Mouse (Mus musculus) stomach, postnatal 0 days (tissue): ENCODE data around the gene Lnpk. TPM values are rescaled to one million over a fixed set of nuclear protein-coding genes. Genes with fewer than 3 reads are reported as not detected.

Experiments used
- ATAC-seq: fragments of 200-750 bp; cut with Nextera tagmentation; 2 replicates; pipeline ENCODE4 v1.8.0; 2017; ENCODE audit not compliant: low FRiP score, low TSS enrichment
- DNase-seq: peaks from one replicate; pipeline ENCODE4 v3.0.0-alpha.2; 2016; ENCODE audit warnings: low spot score
- H3K27ac ChIP-seq: fragments of 300-500 bp; sonication (generic); replicated peaks from 2 replicates; pipeline ENCODE4 v1.5.1; 2014; ENCODE audit warnings: mild to moderate bottlenecking, control low read depth
- H3K27me3 ChIP-seq: fragments of 300-500 bp; sonication (generic); 2 replicates; pipeline ENCODE4 v1.6.1; 2014; ENCODE audit warnings: low read length; ENCODE audit not compliant: control insufficient read depth, insufficient read depth
- H3K36me3 ChIP-seq: fragments of 300-500 bp; sonication (generic); 2 replicates; pipeline ENCODE4 v1.6.1; 2014; ENCODE audit warnings: low read length, mixed read lengths; ENCODE audit not compliant: control insufficient read depth, insufficient read depth
- H3K4me1 ChIP-seq: fragments of 300-500 bp; sonication (generic); replicated peaks from 2 replicates; pipeline ENCODE4 v1.6.1; 2014; ENCODE audit warnings: antibody characterized with exemption; ENCODE audit not compliant: control insufficient read depth, insufficient read depth
- H3K4me2 ChIP-seq: fragments of 300-500 bp; sonication (generic); replicated peaks from 2 replicates; pipeline ENCODE4 v1.6.1; 2014; ENCODE audit warnings: low read depth, mild to moderate bottlenecking, control low read depth, moderate library complexity
- H3K4me3 ChIP-seq: fragments of 300-500 bp; sonication (generic); 2 replicates; pipeline ENCODE4 v1.5.1; 2014; ENCODE audit warnings: low read depth, low read length, control low read depth
- H3K9ac ChIP-seq: fragments of 300-500 bp; sonication (generic); 2 replicates; pipeline ENCODE4 v1.6.1; 2014; ENCODE audit warnings: mild to moderate bottlenecking, low read length, control low read depth, mixed read lengths
- H3K9me3 ChIP-seq: fragments of 300-500 bp; sonication (generic); 2 replicates; pipeline ENCODE4 v1.6.1; 2016; ENCODE audit warnings: low read length; ENCODE audit not compliant: control insufficient read depth
- CTCF ChIP-seq: IDR thresholded peaks from 2 replicates; pipeline ENCODE4 v1.5.1; 2016; ENCODE audit warnings: antibody characterized with exemption, low read depth, mild to moderate bottlenecking, moderate library complexity
- EP300 ChIP-seq: optimal IDR thresholded peaks from 2 replicates; pipeline ENCODE3; 2016; ENCODE audit warnings: antibody characterized with exemption
- WGBS: fragments of 180-500 bp; shearing (Covaris S2); extraction: QIAGEN DNeasy Blood & Tissue Kit; methylation state at CpG from one replicate; pipeline ENCODE4 v1.1.7; 2014; 5-methylcytosine and 5-hydroxymethylcytosine counted together
- polyA plus RNA-seq: library from polyadenylated mRNA; unstranded; fragments of >200 nt; fragmentation: Nextera tagmentation; extraction: Ambion mirVana; gene quantifications from 2 replicates; pipeline ENCODE4 v1.2.1, GENCODE M21; 2015

Gene Lnpk
- polyA plus RNA-seq, 1 experiment from 2014 or later: 12.0 TPM

DNA sequence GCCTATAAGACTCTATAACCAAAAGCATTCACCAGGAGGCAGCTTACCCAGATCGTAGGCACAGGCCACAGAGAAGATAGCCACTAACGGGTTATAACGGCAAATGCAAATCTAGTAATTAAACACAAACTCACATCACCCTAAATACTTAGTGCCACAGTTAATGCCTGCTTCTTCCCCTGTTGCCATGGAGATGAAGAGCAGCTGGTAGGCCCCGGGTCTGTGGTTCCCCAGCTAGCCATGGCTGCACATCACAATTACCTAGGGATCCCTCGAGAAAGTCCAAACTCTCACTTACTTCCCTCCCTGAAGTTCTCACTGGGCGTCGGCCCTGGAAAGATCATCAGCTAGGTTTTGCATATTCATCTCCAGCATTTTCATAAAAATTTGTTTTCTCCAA, 90.8 kb downstream of the Lnpk start:
- Histone ChIP-seq H3K27me3 (no peaks in the 10 kb centered on the region), H3K27ac (no peak overlapping the region), H3K4me1 (no peaks in the 10 kb centered on the region; the same call in 1 of the 2 replicates), H3K9me3 (no peaks in the 10 kb centered on the region), H3K36me3 (no peaks in the 10 kb centered on the region), H3K9ac (no peak overlapping the region), H3K4me3 (no peak overlapping the region), H3K4me2 (no peak overlapping the region)
- no peak for DNase-seq
- ATAC-seq: no peak
- 81% methylated on average over 7 of the region's 7 CpGs for WGBS
- TF ChIP-seq CTCF: no peak
- TF ChIP-seq EP300: no peak

DNA sequence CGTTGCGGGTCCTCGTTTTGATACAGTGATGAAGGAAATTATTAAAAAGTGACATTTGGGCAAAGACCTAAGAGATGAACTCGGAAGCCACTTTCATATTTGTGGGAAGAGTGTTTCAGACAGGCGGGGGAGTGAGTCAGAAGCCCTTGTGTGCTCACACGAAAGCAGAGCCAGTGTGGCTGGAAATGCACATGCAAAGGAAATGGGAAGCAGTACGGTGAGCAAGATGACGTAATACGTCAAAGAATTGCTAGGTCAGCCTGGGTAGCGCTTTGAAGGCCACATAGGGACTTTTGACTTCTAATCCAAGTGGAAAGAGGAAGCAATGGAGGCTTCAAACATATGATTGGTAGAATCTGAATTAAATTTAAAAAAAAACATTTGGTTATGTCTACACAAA, 96.6 kb downstream of the Lnpk start:
- 83% methylated on average over 10 of the region's 10 CpGs for WGBS
- no peak overlapping the region for H3K4me3 ChIP-seq
- ATAC-seq (no peak), DNase-seq (no peak)
- no peak overlapping the region for H3K4me2 ChIP-seq
- H3K4me1 ChIP-seq: no peaks in the 10 kb centered on the region
- no peaks in the 10 kb centered on the region for H3K27me3 ChIP-seq
- TF ChIP-seq CTCF (no peak), EP300 (no peak)
- H3K36me3 ChIP-seq: no peaks in the 10 kb centered on the region
- H3K9ac ChIP-seq: no peak overlapping the region
- H3K9me3 ChIP-seq: no peaks in the 10 kb centered on the region
- no peak overlapping the region for H3K27ac ChIP-seq

DNA sequence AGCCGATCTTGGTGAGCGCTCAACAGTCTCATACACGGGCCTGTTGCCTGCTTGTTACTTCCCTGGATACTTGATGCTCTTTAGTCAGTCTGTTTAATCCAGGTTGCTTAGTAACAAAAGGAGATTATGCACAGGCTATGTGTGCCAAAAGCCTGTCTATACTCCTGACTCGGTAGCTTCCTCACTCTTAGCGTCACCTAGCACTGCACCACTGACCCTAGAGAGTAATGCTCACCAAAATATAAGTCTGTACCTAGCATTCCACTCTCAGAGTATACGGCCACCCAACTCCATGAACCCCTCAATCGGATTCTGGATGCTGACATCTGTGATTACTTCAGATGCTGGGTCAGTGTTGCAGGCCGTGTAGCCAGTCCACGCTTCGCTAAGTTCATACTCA, 97.1 kb downstream of the Lnpk start:
- H3K27ac ChIP-seq: no peak overlapping the region
- H3K4me2 ChIP-seq: no peak overlapping the region
- H3K27me3 ChIP-seq: no peaks in the 10 kb centered on the region
- no peaks in the 10 kb centered on the region for H3K9me3 ChIP-seq
- ATAC-seq: no peak
- WGBS: 77% methylated on average over 10 of the region's 10 CpGs
- H3K9ac ChIP-seq: no peak overlapping the region
- no peaks in the 10 kb centered on the region for H3K4me1 ChIP-seq
- H3K4me3 ChIP-seq: no peak overlapping the region
- TF ChIP-seq CTCF (no peak), EP300 (no peak)
- no peaks in the 10 kb centered on the region for H3K36me3 ChIP-seq
- no peak for DNase-seq

Other genes starting within 250 kb of the Lnpk start
- gene Evx2, start 80.1 kb upstream of the Lnpk start, polyA plus RNA-seq: not detected in 2 replicates
- gene Hoxd13, start 88.9 kb upstream of the Lnpk start, polyA plus RNA-seq: not detected in 2 replicates
- gene Hoxd12, start 95.6 kb upstream of the Lnpk start, polyA plus RNA-seq: not detected in 2 replicates
- gene Hoxd11, start 100.1 kb upstream of the Lnpk start, polyA plus RNA-seq: not detected in 2 replicates
- gene Hoxd10, start 112.5 kb upstream of the Lnpk start, polyA plus RNA-seq: 0.10 TPM in 1 of 2 replicates, not detected in the other
- 0.31 and 0.34 TPM in 2 replicates for gene Hoxd9, start 118.3 kb upstream of the Lnpk start, polyA plus RNA-seq
- 1.3 TPM in 2 replicates for gene Hoxd8, start 125.2 kb upstream of the Lnpk start, polyA plus RNA-seq
- 1.3 and 1.5 TPM in 2 replicates for gene Hoxd3, start 132.5 kb upstream of the Lnpk start, polyA plus RNA-seq
- gene Hoxd4, start 132.5 kb upstream of the Lnpk start, polyA plus RNA-seq: 0.08 and 0.19 TPM in 2 replicates
- gene Gm28230, start 147.3 kb upstream of the Lnpk start, polyA plus RNA-seq: not detected in 2 replicates
- gene Hoxd1, start 183.5 kb upstream of the Lnpk start, polyA plus RNA-seq: not detected in 2 replicates
- 76.7 and 81.1 TPM in 2 replicates for gene Mtx2, start 246.4 kb upstream of the Lnpk start, polyA plus RNA-seq